Mouse (Mus musculus): Measurements from ENCODE around the gene Gm5935.
"Not testable (repeated sequence)": the region's sequence is repeated elsewhere in the genome, so short reads cannot be mapped to it uniquely, and the experiment has no call there.

Gene Gm5935

GRCm38 (mm10) chrX:24775064-24775463 is at the start of gene Gm5935:
TSS of gene Gm5935 (minus strand) at chrX:24775164.
- DNase-seq (ENCODE audit: low spot score in 2 of 2): not testable (repeated sequence)
